Mouse (Mus musculus) heart, postnatal 0 days (tissue): ENCODE data around the gene Pagr1b. TPM values are rescaled to one million over a fixed set of nuclear protein-coding genes. Genes with fewer than 3 reads are reported as not detected.
A peak's percentile ranks its signal among the peaks of the same experiment; 100 is the strongest.

ENCODE experiments used
- ATAC-seq: fragments of 200-750 bp; cut with Nextera tagmentation; 2 replicates; pipeline ENCODE4 v1.8.0; 2017; ENCODE audit warnings: low read depth, moderate number of reproducible peaks, moderate library complexity; ENCODE audit not compliant: insufficient read depth
- DNase-seq: peaks from one replicate; pipeline ENCODE4 v3.0.0-alpha.2; 2016; ENCODE audit warnings: low spot score
- H3K27ac ChIP-seq: fragments of 300-500 bp; sonication (generic); 2 replicates; pipeline ENCODE4 v1.5.1; 2014; ENCODE audit warnings: low read depth, mild to moderate bottlenecking
- H3K27me3 ChIP-seq: fragments of 300-500 bp; sonication (generic); 2 replicates; pipeline ENCODE4 v1.6.1; 2014; ENCODE audit warnings: low read length, mixed read lengths; ENCODE audit not compliant: control insufficient read depth, insufficient read depth
- H3K36me3 ChIP-seq: fragments of 300-500 bp; sonication (generic); replicated peaks from 2 replicates; pipeline ENCODE4 v1.6.1; 2014; ENCODE audit warnings: low read length, mixed read lengths; ENCODE audit not compliant: control insufficient read depth, insufficient read depth
- H3K4me1 ChIP-seq: fragments of 300-500 bp; sonication (generic); 2 replicates; pipeline ENCODE4 v1.6.1; 2014; ENCODE audit warnings: antibody characterized with exemption; ENCODE audit not compliant: control insufficient read depth, insufficient read depth
- H3K4me2 ChIP-seq: fragments of 300-500 bp; sonication (generic); 2 replicates; pipeline ENCODE4 v1.6.1; 2014; ENCODE audit warnings: low read depth, mild to moderate bottlenecking, low read length, moderate library complexity
- H3K4me3 ChIP-seq: fragments of 300-500 bp; sonication (generic); 2 replicates; pipeline ENCODE4 v1.5.1; 2014; ENCODE audit warnings: low read depth, low read length
- H3K9ac ChIP-seq: fragments of 300-500 bp; sonication (generic); replicated peaks from 2 replicates; pipeline ENCODE4 v1.6.1; 2014; ENCODE audit warnings: low read depth, low read length, mixed read lengths
- H3K9me3 ChIP-seq: fragments of 300-500 bp; sonication (generic); replicated peaks from 2 replicates; pipeline ENCODE4 v1.6.1; 2016; ENCODE audit warnings: low read length; ENCODE audit not compliant: control insufficient read depth
- CTCF ChIP-seq: IDR thresholded peaks from 2 replicates; pipeline ENCODE4 v1.5.1; 2016; ENCODE audit warnings: antibody characterized with exemption, control low read depth, low read depth
- EP300 ChIP-seq: IDR thresholded peaks from 2 replicates; pipeline ENCODE4 v1.6.1; 2016; ENCODE audit warnings: antibody characterized with exemption, low read depth
- WGBS: fragments of 180-500 bp; shearing (Covaris S2); extraction: QIAGEN DNeasy Blood & Tissue Kit; methylation state at CpG from one replicate; pipeline ENCODE4 v1.1.7; 2014; 5-methylcytosine and 5-hydroxymethylcytosine counted together
- polyA plus RNA-seq: library from polyadenylated mRNA; unstranded; fragments of >200 nt; fragmentation: Nextera tagmentation; extraction: Ambion mirVana; gene quantifications from 2 replicates; pipeline ENCODE4 v1.2.1, GENCODE M21; 2015
- total RNA-seq: library from RNA; depleted of rRNA; stranded (reverse); fragments of >200 nt; gene quantifications from 2 replicates; pipeline ENCODE4 v1.2.3, GENCODE M21; 2014; ENCODE audit warnings: low replicate concordance

Gene Pagr1b
- total and polyA plus RNA-seq, 2 experiments from 2014 or later: not detected

DNA sequence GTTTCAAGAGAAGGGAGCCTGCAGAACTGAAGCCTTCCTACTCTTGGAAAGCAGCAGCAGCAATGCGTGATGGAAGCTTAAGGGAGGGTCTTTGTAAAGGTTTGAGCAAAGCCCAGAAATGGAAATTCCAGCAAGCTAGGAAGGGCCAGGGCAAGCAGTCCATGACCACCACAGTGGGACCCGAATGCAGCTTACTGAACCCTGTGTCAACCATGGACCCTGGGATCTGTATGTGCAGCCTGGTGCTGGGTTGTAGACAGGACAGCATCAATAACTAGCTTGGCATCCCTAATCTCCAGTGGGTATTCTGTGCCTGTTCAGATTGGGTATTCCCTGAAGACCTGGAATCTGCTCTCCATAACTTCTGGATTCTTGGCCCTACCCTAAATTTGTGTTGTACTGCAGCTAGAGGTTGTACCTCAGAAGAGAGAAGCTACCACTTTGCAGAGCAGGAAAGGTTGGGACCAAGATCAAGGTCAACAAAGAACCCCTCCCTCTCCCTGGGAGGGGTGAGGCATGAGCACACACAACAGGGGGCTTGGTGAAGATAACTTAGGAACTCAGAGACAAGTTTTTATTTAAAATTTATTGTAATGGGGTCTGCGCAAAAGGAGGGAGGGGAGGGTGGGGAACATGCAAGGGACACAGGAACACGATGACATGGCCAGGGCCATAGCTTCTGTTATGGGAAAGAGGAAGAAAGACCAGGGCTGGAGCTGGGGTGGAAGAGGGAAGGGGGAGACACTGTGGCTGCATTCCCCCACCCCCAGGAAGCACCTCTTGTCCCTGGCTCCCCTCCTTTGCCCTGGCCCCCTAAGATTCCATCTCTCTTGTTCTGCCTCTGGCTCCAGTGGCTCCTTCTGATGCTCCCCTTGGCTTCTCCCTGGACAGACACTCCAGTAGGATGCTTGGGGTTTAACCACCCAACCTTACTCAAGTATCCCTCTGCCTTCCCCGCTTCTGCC, 5.6 kb upstream of the Pagr1b start:
- no peak for TF ChIP-seq EP300
- peak overlapping the region; percentile 9; the same call in 1 of the 2 replicates for H3K27ac ChIP-seq
- peak overlapping the region; percentile 46 for H3K4me3 ChIP-seq
- no peaks in the 10 kb centered on the region for H3K27me3 ChIP-seq
- 58% methylated on average over 5 of the region's 5 CpGs for WGBS
- peaks cover 27% of the 10 kb centered on the region for H3K36me3 ChIP-seq
- no peaks in the 10 kb centered on the region for H3K9me3 ChIP-seq
- ATAC-seq (no peak), DNase-seq (no peak)
- H3K4me1 ChIP-seq: peaks cover 34% of the 10 kb centered on the region
- H3K4me2 ChIP-seq: peak overlapping the region; percentile 78
- H3K9ac ChIP-seq: no peak overlapping the region

DNA sequence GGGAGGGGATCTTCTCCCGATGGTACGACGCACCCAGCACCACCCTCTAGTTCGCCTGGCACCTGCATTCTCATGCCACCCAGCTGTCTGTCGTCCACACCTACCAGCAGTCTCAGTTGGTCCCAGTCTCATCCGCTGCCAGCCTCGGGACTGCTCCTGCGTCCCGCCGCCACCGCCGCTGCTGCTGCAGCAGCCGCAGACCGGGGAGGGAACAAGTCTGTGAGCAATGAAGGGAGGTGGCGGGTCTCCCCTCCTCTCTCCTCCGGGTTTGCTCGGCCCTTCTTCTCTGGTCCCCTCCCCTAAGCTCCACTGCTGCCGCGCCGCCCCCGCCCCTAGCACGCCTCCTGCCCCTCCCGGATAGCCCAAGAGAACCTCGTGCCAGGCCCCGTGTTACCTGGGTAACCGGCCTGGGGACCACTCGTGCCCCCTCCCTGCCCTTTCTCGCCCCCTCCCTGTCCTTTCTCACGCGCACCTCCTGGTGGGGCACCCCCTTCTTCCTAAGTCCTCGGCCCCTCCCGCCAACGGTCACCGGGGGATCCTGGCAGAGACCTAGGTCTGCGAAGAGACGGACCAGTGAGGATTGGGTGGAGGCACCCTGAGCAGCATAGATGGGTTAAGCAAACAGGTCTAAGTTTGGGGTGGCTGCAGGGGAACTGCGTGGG, 4.7 kb upstream of the Pagr1b start, which contains the start of the genes Gm42742 and Prrt2:
TSS of gene Gm42742 (minus strand) at position 197 of the 662 bp plus-strand sequence.
TSS of gene Prrt2 (minus strand) at position 311 of the 662 bp plus-strand sequence.
- ATAC-seq: no peak
- Histone ChIP-seq H3K27me3 (no peaks in the 10 kb centered on the region), H3K27ac (peak within 1 kb of the TSS; percentile 18; the same call in 1 of the 2 replicates), H3K4me2 (peak within 1 kb of the TSS; percentile 78), H3K9ac (peak within 1 kb of the TSS; percentile 46), H3K9me3 (no peaks in the 10 kb centered on the region), H3K4me3 (peak within 1 kb of the TSS; percentile 46), H3K4me1 (peaks cover 35% of the 10 kb centered on the region), H3K36me3 (peaks cover 27% of the 10 kb centered on the region)
- WGBS: 3% methylated on average over 37 of the region's 37 CpGs
- TF ChIP-seq EP300 (no peak), CTCF (no peak)
- DNase-seq: peak; percentile 45

DNA sequence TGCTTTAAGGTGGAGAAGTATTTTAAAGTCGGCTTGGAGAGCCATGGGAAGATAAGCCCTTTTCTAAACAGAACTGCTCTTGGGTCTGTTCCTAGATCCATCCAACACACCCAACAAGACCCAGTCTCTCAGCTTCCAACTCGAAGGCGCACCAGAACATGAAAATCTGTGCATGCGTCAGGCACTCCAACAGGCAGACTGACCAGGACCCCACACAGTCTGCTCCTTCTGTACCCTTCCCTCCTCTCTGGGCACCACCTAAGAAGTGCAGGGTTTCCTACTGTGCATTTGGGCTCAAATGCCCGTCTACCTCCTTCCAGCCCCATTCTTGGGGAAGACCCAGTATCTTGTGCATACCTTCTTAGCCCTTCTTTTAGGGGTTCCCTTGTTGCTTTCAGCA, 4.2 kb upstream of the Pagr1b start:
- DNase-seq: no peak
- 0 out of 2 replicates have a peak overlapping the region, but pooled peaks have one; percentile 18 for H3K27ac ChIP-seq

DNA sequence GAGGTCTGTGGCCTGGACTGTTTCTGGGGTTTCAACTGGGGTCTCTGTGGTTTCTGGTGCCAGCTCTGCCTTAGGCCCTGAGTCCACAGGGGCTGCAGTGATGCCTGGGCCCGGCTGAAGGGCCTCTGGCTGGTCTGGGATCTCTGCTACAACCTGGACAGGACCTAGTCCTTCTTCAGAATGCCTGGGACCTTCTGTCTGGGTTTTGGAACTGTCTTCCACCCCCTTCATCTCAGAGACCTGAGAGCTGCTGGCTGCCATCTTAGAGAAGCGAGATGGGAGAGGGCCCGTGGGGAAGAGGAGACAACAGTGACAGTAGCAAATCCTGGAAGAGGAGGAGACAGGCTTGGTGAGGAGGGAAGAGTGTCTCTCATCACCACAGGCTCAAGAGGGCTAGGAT, 3.7 kb upstream of the Pagr1b start:
- DNase-seq (no peak), ATAC-seq (no peak)
- H3K9ac ChIP-seq: peak overlapping the region; percentile 46; the same call in 1 of the 2 replicates
- no peaks in the 10 kb centered on the region for H3K27me3 ChIP-seq
- H3K4me1 ChIP-seq: peaks cover 44% of the 10 kb centered on the region
- no peak overlapping the region for H3K4me3 ChIP-seq
- H3K36me3 ChIP-seq: peaks cover 31% of the 10 kb centered on the region
- no peaks in the 10 kb centered on the region for H3K9me3 ChIP-seq
- no peak overlapping the region for H3K27ac ChIP-seq
- 65% methylated on average over 3 of the region's 3 CpGs for WGBS
- no peak for TF ChIP-seq CTCF
- TF ChIP-seq EP300: no peak
- H3K4me2 ChIP-seq: peak overlapping the region; percentile 78

More for the DNA sequence above, 4.2 kb upstream of the Pagr1b start:
- peaks cover 41% of the 10 kb centered on the region for H3K4me1 ChIP-seq
- peak overlapping the region; percentile 46 for H3K9ac ChIP-seq
- H3K27me3 ChIP-seq: no peaks in the 10 kb centered on the region
- peaks cover 27% of the 10 kb centered on the region for H3K36me3 ChIP-seq
- peak overlapping the region; percentile 46 for H3K4me3 ChIP-seq
- peak overlapping the region; percentile 78 for H3K4me2 ChIP-seq
- ATAC-seq: no peak
- TF ChIP-seq EP300 (no peak), CTCF (no peak)
- no peaks in the 10 kb centered on the region for H3K9me3 ChIP-seq
- WGBS: 36% methylated on average over 5 of the region's 5 CpGs

DNA sequence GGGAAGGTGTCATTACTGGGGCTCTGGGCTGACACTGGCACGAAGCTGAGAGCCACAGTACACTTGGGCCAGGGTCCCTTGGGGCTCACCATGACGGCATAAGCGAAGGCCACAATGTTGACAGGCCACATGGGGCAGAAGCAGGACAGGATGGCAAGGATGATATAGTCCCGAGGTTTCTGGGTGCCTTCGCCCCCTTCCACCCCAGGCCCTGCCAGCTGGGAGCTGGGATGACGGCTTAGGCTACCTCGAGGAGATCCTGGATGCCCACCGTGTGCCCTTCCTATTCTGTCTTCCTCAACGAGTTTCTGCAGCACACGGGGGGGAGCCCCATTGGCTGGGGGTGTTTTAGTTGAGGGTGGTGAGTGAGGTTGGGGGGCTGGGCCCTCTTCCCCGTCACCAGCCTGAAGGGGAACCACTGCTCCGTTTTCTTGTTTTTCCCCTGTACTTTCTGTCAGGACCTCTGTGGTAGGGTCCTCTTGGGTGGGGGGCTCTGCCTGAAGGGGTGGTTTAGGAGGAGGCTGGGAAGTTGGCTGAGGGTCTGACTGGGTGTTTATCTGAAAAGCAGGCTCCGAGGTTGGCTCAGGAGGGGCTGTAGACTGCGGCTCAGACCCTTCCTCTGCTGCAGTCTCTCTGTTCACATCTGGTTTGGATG, 3.1 kb upstream of the Pagr1b start:
- H3K27me3 ChIP-seq: no peaks in the 10 kb centered on the region
- no peak for ATAC-seq
- TF ChIP-seq CTCF (no peak), EP300 (no peak)
- H3K27ac ChIP-seq: no peak overlapping the region
- no peak for DNase-seq
- H3K9me3 ChIP-seq: no peaks in the 10 kb centered on the region
- H3K4me3 ChIP-seq: no peak overlapping the region
- no peak overlapping the region for H3K9ac ChIP-seq
- peaks cover 39% of the 10 kb centered on the region for H3K4me1 ChIP-seq
- H3K36me3 ChIP-seq: peaks cover 30% of the 10 kb centered on the region
- 78% methylated on average over 14 of the region's 14 CpGs for WGBS
- H3K4me2 ChIP-seq: peak overlapping the region; percentile 78; the same call in 1 of the 2 replicates
